Mouse (Mus musculus): ENCODE results near the gene Hfe. TPM values are rescaled to one million over a fixed set of nuclear protein-coding genes. Genes with fewer than 3 reads are reported as not detected.
A peak's percentile ranks its signal among the peaks of the same experiment; 100 is the strongest.
"Not testable (repeated sequence)": the region's sequence is repeated elsewhere in the genome, so short reads cannot be mapped to it uniquely, and the experiment has no call there.

Hfe gene
- polyA plus RNA-seq, 1 experiment from 2014 or later: 6.8 TPM

- peak within 1 kb of the TSS; percentile 35 for H3K4me3 ChIP-seq (ENCODE audit: low read depth, low read length)
- not testable (repeated sequence) for H3K27me3 ChIP-seq (ENCODE audit: control insufficient read depth, insufficient read depth, low read length); H3K36me3 ChIP-seq (ENCODE audit: control insufficient read depth, insufficient read depth, low read length); H3K4me1 ChIP-seq (ENCODE audit: control insufficient read depth, insufficient read depth, low read length); H3K9me3 ChIP-seq (ENCODE audit: control insufficient read depth, low read depth, low read length)
- WGBS: under 1% methylated on average over 36 of the region's 58 CpGs
- peak within 1 kb of the TSS; percentile 71 for H3K4me2 ChIP-seq (replicated peaks; ENCODE audit: low read depth, low read length)
- peak within 1 kb of the TSS; percentile 99 for H3K27ac ChIP-seq (ENCODE audit: low read length)
- peak; percentile 92 for ATAC-seq (ENCODE audit: insufficient number of reproducible peaks, insufficient read depth, low FRiP score, low read depth)
- H3K9ac ChIP-seq (replicated peaks; ENCODE audit: low read depth, low read length): peak within 1 kb of the TSS; percentile 71
Observed at GRCm38 (mm10) chr13:23746201-23747080, 35.8 kb upstream of the Hfe start, which contains the start of gene Hist1h2bb. Hist1h2bb (plus strand) TSS chr13:23746734.

GRCm38 (mm10) chr13:23745381-23746161, 34.9 kb upstream of the Hfe start, which contains the start of gene Hist1h3c:
Hist1h3c (minus strand) TSS chr13:23745602.
- under 1% methylated on average over 28 of the region's 28 CpGs for WGBS
- no peaks in the 10 kb centered on the region for H3K9me3 ChIP-seq (ENCODE audit: control insufficient read depth, low read depth, low read length)
- peak; percentile 68 for ATAC-seq (ENCODE audit: insufficient number of reproducible peaks, insufficient read depth, low FRiP score, low read depth)

GRCm38 (mm10) chr13:23744421-23745380, 34.0 kb upstream of the Hfe start:
- Histone ChIP-seq H3K4me2 (replicated peaks; ENCODE audit: low read depth, low read length) (peak overlapping the region; percentile 71), H3K9me3 (ENCODE audit: control insufficient read depth, low read depth, low read length) (no peaks in the 10 kb centered on the region), H3K27me3 (ENCODE audit: control insufficient read depth, insufficient read depth, low read length) (no peaks in the 10 kb centered on the region), H3K4me1 (ENCODE audit: control insufficient read depth, insufficient read depth, low read length) (peaks cover 18% of the 10 kb centered on the region), H3K4me3 (ENCODE audit: low read depth, low read length) (peak overlapping the region; percentile 35), H3K9ac (replicated peaks; ENCODE audit: low read depth, low read length) (peak overlapping the region; percentile 57), H3K27ac (ENCODE audit: low read length) (peak overlapping the region; percentile 82), H3K36me3 (ENCODE audit: control insufficient read depth, insufficient read depth, low read length) (no peaks in the 10 kb centered on the region)
- ATAC-seq (ENCODE audit: insufficient number of reproducible peaks, insufficient read depth, low FRiP score, low read depth): no peak
- WGBS: under 1% methylated on average over 16 of the region's 36 CpGs

More at GRCm38 (mm10) chr13:23745381-23746161, 34.9 kb upstream of the Hfe start, which contains the start of gene Hist1h3c:
- peak within 1 kb of the TSS; percentile 99 for H3K27ac ChIP-seq (ENCODE audit: low read length)
- peak within 1 kb of the TSS; percentile 71 for H3K4me2 ChIP-seq (replicated peaks; ENCODE audit: low read depth, low read length)
- peak within 1 kb of the TSS; percentile 71 for H3K9ac ChIP-seq (replicated peaks; ENCODE audit: low read depth, low read length)
- peaks cover 14% of the 10 kb centered on the region for H3K4me1 ChIP-seq (ENCODE audit: control insufficient read depth, insufficient read depth, low read length)
- no peaks in the 10 kb centered on the region for H3K36me3 ChIP-seq (ENCODE audit: control insufficient read depth, insufficient read depth, low read length)
- H3K4me3 ChIP-seq (ENCODE audit: low read depth, low read length): peak within 1 kb of the TSS; percentile 35
- H3K27me3 ChIP-seq (ENCODE audit: control insufficient read depth, insufficient read depth, low read length): no peaks in the 10 kb centered on the region

GRCm38 (mm10) chr13:23743963-23744362, 33.3 kb upstream of the Hfe start:
- peak overlapping the region; percentile 35 for H3K4me3 ChIP-seq (ENCODE audit: low read depth, low read length)
- peaks cover 20% of the 10 kb centered on the region for H3K4me1 ChIP-seq (ENCODE audit: control insufficient read depth, insufficient read depth, low read length)
- peak overlapping the region; percentile 82 for H3K27ac ChIP-seq (ENCODE audit: low read length)
- WGBS: 31% methylated on average over 4 of the region's 4 CpGs
- H3K27me3 ChIP-seq (ENCODE audit: control insufficient read depth, insufficient read depth, low read length): no peaks in the 10 kb centered on the region
- no peak for ATAC-seq (ENCODE audit: insufficient number of reproducible peaks, insufficient read depth, low FRiP score, low read depth)
- no peaks in the 10 kb centered on the region for H3K36me3 ChIP-seq (ENCODE audit: control insufficient read depth, insufficient read depth, low read length)
- peak overlapping the region; percentile 71 for H3K4me2 ChIP-seq (replicated peaks; ENCODE audit: low read depth, low read length)
- no peak overlapping the region for H3K9ac ChIP-seq (replicated peaks; ENCODE audit: low read depth, low read length)
- H3K9me3 ChIP-seq (ENCODE audit: control insufficient read depth, low read depth, low read length): no peaks in the 10 kb centered on the region

- Histone ChIP-seq H3K27me3 (ENCODE audit: control insufficient read depth, insufficient read depth, low read length) (no peaks in the 10 kb centered on the region), H3K4me2 (replicated peaks; ENCODE audit: low read depth, low read length) (no peak overlapping the region), H3K27ac (ENCODE audit: low read length) (no peak overlapping the region), H3K36me3 (ENCODE audit: control insufficient read depth, insufficient read depth, low read length) (no peaks in the 10 kb centered on the region), H3K4me1 (ENCODE audit: control insufficient read depth, insufficient read depth, low read length) (peaks cover 16% of the 10 kb centered on the region), H3K9ac (replicated peaks; ENCODE audit: low read depth, low read length) (no peak overlapping the region), H3K4me3 (ENCODE audit: low read depth, low read length) (no peak overlapping the region), H3K9me3 (ENCODE audit: control insufficient read depth, low read depth, low read length) (no peaks in the 10 kb centered on the region)
- WGBS: 79% methylated on average over 5 of the region's 5 CpGs
- no peak for ATAC-seq (ENCODE audit: insufficient number of reproducible peaks, insufficient read depth, low FRiP score, low read depth)
Observed at GRCm38 (mm10) chr13:23743215-23743614, 32.6 kb upstream of the Hfe start.

- Histone ChIP-seq H3K27me3 (ENCODE audit: control insufficient read depth, insufficient read depth, low read length) (no peaks in the 10 kb centered on the region), H3K4me3 (ENCODE audit: low read depth, low read length) (no peak overlapping the region), H3K36me3 (ENCODE audit: control insufficient read depth, insufficient read depth, low read length) (no peaks in the 10 kb centered on the region), H3K27ac (ENCODE audit: low read length) (no peak overlapping the region), H3K4me2 (replicated peaks; ENCODE audit: low read depth, low read length) (no peak overlapping the region), H3K9ac (replicated peaks; ENCODE audit: low read depth, low read length) (no peak overlapping the region), H3K9me3 (ENCODE audit: control insufficient read depth, low read depth, low read length) (no peaks in the 10 kb centered on the region), H3K4me1 (ENCODE audit: control insufficient read depth, insufficient read depth, low read length) (peaks cover 17% of the 10 kb centered on the region; the same call in 1 of the 2 replicates)
- ATAC-seq (ENCODE audit: insufficient number of reproducible peaks, insufficient read depth, low FRiP score, low read depth): no peak
Observed at GRCm38 (mm10) chr13:23742007-23742406, 31.4 kb upstream of the Hfe start.

- 49% methylated on average over 5 of the region's 5 CpGs for WGBS
- peak overlapping the region; percentile 92; the same call in 1 of the 2 replicates for H3K9ac ChIP-seq (replicated peaks; ENCODE audit: low read depth, low read length)
Observed at GRCm38 (mm10) chr13:23740910-23741309, 30.3 kb upstream of the Hfe start.

More at GRCm38 (mm10) chr13:23740910-23741309, 30.3 kb upstream of the Hfe start:
- no peaks in the 10 kb centered on the region for H3K27me3 ChIP-seq (ENCODE audit: control insufficient read depth, insufficient read depth, low read length)
- no peaks in the 10 kb centered on the region for H3K36me3 ChIP-seq (ENCODE audit: control insufficient read depth, insufficient read depth, low read length)
- no peak overlapping the region; the same call in 1 of the 2 replicates for H3K27ac ChIP-seq (ENCODE audit: low read length)
- H3K4me3 ChIP-seq (ENCODE audit: low read depth, low read length): peak overlapping the region; percentile 63
- peaks cover 17% of the 10 kb centered on the region; the same call in 1 of the 2 replicates for H3K4me1 ChIP-seq (ENCODE audit: control insufficient read depth, insufficient read depth, low read length)
- no peak for ATAC-seq (ENCODE audit: insufficient number of reproducible peaks, insufficient read depth, low FRiP score, low read depth)
- no peaks in the 10 kb centered on the region for H3K9me3 ChIP-seq (ENCODE audit: control insufficient read depth, low read depth, low read length)
- peak overlapping the region; percentile 91 for H3K4me2 ChIP-seq (replicated peaks; ENCODE audit: low read depth, low read length)
